ENCODE assay signal across 10 mouse cellular contexts in genomic region chr2:156658751-156659150, GRCm38 (mm10). TPM values are rescaled to one million over a fixed set of nuclear protein-coding genes. Genes with fewer than 3 reads are reported as not detected.
A peak's percentile ranks its signal among the peaks of the same experiment; 100 is the strongest.
DNase-seq lines count a peak whose midpoint lies in the region; TF ChIP-seq lines count a peak whose summit lies in the region.
"Had no signal": no experiment of that assay in that cellular context is flagged by ENCODE, and none has a peak within 500 bp of the region (broad histone marks: within the 10 kb centered on the region; RNA-seq: fewer than 3 reads in every experiment).

No protein-coding gene starts in this region.

- H3K27ac ChIP-seq in ES-Bruce4 (ENCODE audit: insufficient read depth, low read length): no peak overlapping the region
- H3K27ac ChIP-seq in left cerebral cortex, adult 2 months: 0 out of 2 replicates have a peak overlapping the region, but pooled peaks have one; percentile 15
- H3K27ac ChIP-seq in gastrocnemius, adult 2 months: no peak overlapping the region
- H3K27ac ChIP-seq: forebrain, embryonic 12.5 days; stomach, embryonic 15.5 days had no signal

- peaks cover 2% of the 10 kb centered on the region for H3K4me1 ChIP-seq in ES-Bruce4 (ENCODE audit: control insufficient read depth, insufficient read depth, low read length)
- H3K4me1 ChIP-seq: forebrain, embryonic 12.5 days; stomach, embryonic 15.5 days had no signal

- no peak for TF ChIP-seq POLR2A in ES-Bruce4 (IDR thresholded peaks at IDR 0.05; ENCODE audit: insufficient read depth, low read length)

- H3K9ac ChIP-seq in ES-Bruce4 (ENCODE audit: low read depth, poor library complexity, severe bottlenecking): no peak overlapping the region
- H3K9ac ChIP-seq: forebrain, embryonic 12.5 days; stomach, embryonic 15.5 days had no signal

- peak; percentile 65 to 68 for DNase-seq in left cerebral cortex, adult 18-20 months (ENCODE audit: low spot score in 2 of 2)
- no peak for DNase-seq in left cerebral cortex, adult 11 months (ENCODE audit: low spot score)
- peak; percentile 58 for DNase-seq in R1 (ENCODE audit: low read depth, low spot score)
- DNase-seq in left cerebral cortex, adult 2 months (ENCODE audit: extremely low spot score in 1 of 2, low spot score in 2 of 2): peak in 1 of 2 experiments; percentile 58
- no peak for DNase-seq in gastrocnemius, adult 2 months
- DNase-seq in c-Kit-positive CD71-positive TER-119-positive erythroid progenitor cells, embryonic 14.5 days (ENCODE audit: low spot score): no peak
- DNase-seq: lung, postnatal 14 days had no signal

- intact Hi-C loops in left cerebral cortex, adult 2 months (cut with DNase I): no loop called here
- intact Hi-C loops in gastrocnemius, adult 2 months (cut with DNase I): no loop called here

- H3K4me3 ChIP-seq in ES-Bruce4 (ENCODE audit: low read depth, low read length): no peak overlapping the region
- no peak overlapping the region for H3K4me3 ChIP-seq in left cerebral cortex, adult 2 months
- H3K4me3 ChIP-seq in gastrocnemius, adult 2 months: no peak overlapping the region
- H3K4me3 ChIP-seq: forebrain, embryonic 12.5 days; stomach, embryonic 15.5 days had no signal

- TF ChIP-seq CTCF in ES-Bruce4 (IDR thresholded peaks at IDR 0.05; ENCODE audit: low read depth, low read length): peak; percentile 68
- TF ChIP-seq CTCF in left cerebral cortex, adult 2 months (IDR thresholded peaks at IDR 0.05): peak; percentile 66
- no peak for TF ChIP-seq CTCF in gastrocnemius, adult 2 months (IDR thresholded peaks at IDR 0.05)

- TF ChIP-seq EP300 in ES-Bruce4 (IDR thresholded peaks at IDR 0.05; ENCODE audit: insufficient read depth, low read depth, low read length): no peak

- H3K9me3 ChIP-seq in ES-Bruce4 (replicated peaks; ENCODE audit: control insufficient read depth, insufficient read depth, low read length, poor library complexity, severe bottlenecking): no peaks in the 10 kb centered on the region
- H3K9me3 ChIP-seq: forebrain, embryonic 12.5 days; stomach, embryonic 15.5 days had no signal

- H3K27me3 ChIP-seq in ES-Bruce4 (ENCODE audit: control insufficient read depth, insufficient read depth, low read length, poor library complexity, severe bottlenecking): no peaks in the 10 kb centered on the region
- H3K27me3 ChIP-seq: forebrain, embryonic 12.5 days; stomach, embryonic 15.5 days had no signal

- no peaks in the 10 kb centered on the region for H3K36me3 ChIP-seq in ES-Bruce4 (ENCODE audit: control insufficient read depth, insufficient read depth, low read length, poor library complexity, severe bottlenecking)
- H3K36me3 ChIP-seq: forebrain, embryonic 12.5 days; stomach, embryonic 15.5 days had no signal

RNA-seq across cellular contexts. Expression of gene Dlgap4, which starts 45.2 kb away (rescaled TPM):
- 100 to 1,000 TPM; 215 to 219 TPM for total RNA-seq in left cerebral cortex, adult 18-20 months (2021)
- polyA plus RNA-seq in ES-Bruce4 (2011; ENCODE audit: insufficient read depth, insufficient read length, low read depth, missing spikeins): 60.6 and 79.3 TPM in 2 replicates
- total RNA-seq in left cerebral cortex, adult 2 months (2021): 100 to 1,000 TPM; 248 to 254 TPM
- total RNA-seq in gastrocnemius, adult 2 months (2021): 10 to 100 TPM; 43.5 to 55.3 TPM

Comparison
In these comparisons a context has a peak if more than half of its experiments do, and no peak if none do; other contexts are left out.
1. DNase-seq: peak in left cerebral cortex, adult 18-20 months (2 of 2) and R1 (single experiment); none in left cerebral cortex, adult 11 months (single experiment), gastrocnemius, adult 2 months (single experiment) and c-Kit-positive CD71-positive TER-119-positive erythroid progenitor cells, embryonic 14.5 days (single experiment).